Mouse (Mus musculus) thymus, adult 2 months (tissue): ENCODE results near the gene Ptpn18.

Source experiments
- CTCF ChIP-seq: fragments of 200-500 bp; IDR thresholded peaks from 2 replicates; pipeline ENCODE4 v1.5.1; 2012; ENCODE audit warnings: mild to moderate bottlenecking, control low read depth, low read length, moderate library complexity, borderline replicate concordance; ENCODE audit not compliant: control insufficient read depth, poor library complexity, insufficient read depth; ENCODE audit errors: extremely low read depth
- POLR2A ChIP-seq: fragments of 200-500 bp; IDR thresholded peaks from 2 replicates; pipeline ENCODE4 v1.6.1; 2012; ENCODE audit warnings: mild to moderate bottlenecking, low read length, control low read depth, moderate library complexity; ENCODE audit not compliant: control insufficient read depth, poor library complexity, insufficient read depth; ENCODE audit errors: extremely low read depth

DNA sequence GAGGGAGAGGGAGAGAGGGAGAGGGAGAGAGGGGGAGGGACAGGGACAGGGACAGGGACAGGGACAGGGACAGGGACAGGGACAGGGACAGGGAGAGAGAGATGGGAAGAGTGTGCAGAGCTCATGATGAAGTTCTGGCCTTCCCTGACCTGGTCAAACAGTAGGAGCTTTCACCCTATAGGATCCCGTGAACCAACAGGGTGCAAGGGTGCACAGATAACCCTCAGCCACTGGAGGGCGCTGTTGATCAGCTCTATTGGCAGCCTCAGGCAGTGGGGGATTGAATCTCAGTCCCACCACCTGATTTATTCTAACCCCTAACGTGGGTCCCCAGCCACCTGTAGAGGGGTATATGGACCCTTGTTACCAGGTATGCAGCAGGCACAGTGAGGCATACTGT, 51.5 kb downstream of the Ptpn18 start:
- TF ChIP-seq CTCF (peak; percentile 63; the same call in 1 of the 2 replicates), POLR2A (no peak)
